Mouse (Mus musculus): Measurements from ENCODE around the gene Cfap97d1. TPM values are rescaled to one million over a fixed set of nuclear protein-coding genes. Genes with fewer than 3 reads are reported as not detected.
"Not testable (repeated sequence)": the region's sequence is repeated elsewhere in the genome, so short reads cannot be mapped to it uniquely, and the experiment has no call there.

Gene Cfap97d1
- polyA plus RNA-seq, 1 experiment from 2014 or later, result not detected

DNA sequence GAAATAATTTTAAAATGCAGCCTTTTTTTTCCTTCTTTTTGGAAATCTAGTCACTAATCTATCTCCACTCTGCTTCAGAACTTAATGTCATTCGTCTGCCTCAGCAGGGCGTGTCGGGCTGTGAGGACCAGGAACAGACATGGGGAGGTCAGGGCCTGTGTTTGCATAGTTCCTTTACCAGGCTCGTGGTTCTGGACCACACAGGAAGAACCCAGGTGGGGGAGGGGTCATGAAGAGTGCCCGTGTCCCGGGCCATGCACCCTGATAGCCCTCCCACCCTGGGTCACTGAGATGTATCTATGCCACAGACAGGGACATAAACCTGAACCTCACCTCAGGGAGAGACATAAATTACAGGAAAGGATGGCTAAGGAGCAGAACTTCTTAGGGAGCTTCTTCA lies 9.9 kb upstream of the Cfap97d1 start:
- Histone ChIP-seq H3K36me3 (replicated peaks) (0 out of 2 replicates have a peak, but pooled peaks cover 2% of the 10 kb centered on the region), H3K27ac (replicated peaks) (no peak overlapping the region)

DNA sequence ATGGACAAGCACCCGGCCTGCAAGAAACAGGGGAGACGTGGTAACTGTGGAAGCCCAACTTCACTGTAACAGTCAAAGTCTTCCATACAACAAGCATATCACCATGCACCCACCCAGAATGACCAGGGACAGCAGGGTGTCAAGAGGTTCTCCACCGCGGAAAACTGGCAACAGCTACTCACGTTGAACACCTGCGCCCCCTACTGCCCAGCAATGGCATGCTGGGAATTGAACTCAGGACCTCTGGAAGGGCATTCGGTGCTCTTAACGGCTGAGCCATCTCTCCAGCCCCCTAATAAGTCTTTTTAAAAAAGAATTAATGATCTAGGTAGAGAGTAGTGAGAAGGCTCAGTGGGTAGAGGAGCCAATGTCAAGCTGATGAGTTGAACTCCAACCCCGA lies 9.2 kb upstream of the Cfap97d1 start:
- 0 out of 2 replicates have a peak, but pooled peaks cover 2% of the 10 kb centered on the region for H3K36me3 ChIP-seq (replicated peaks)
- no peaks in the 10 kb centered on the region; the same call in 1 of the 2 replicates for H3K4me1 ChIP-seq (replicated peaks)
- H3K4me3 ChIP-seq (replicated peaks), result no peak overlapping the region
- no peaks in the 10 kb centered on the region for H3K9me3 ChIP-seq (replicated peaks)
- WGBS (ENCODE audit: insufficient replicate concordance), result 51% methylated on average over 9 of the region's 9 CpGs
- H3K4me2 ChIP-seq, result no peak overlapping the region
- no peak overlapping the region for H3K27ac ChIP-seq (replicated peaks)
- ATAC-seq (ENCODE audit: insufficient read depth), result no peak
- H3K27me3 ChIP-seq, result no peaks in the 10 kb centered on the region; the same call in 1 of the 2 replicates
- H3K9ac ChIP-seq, result no peak overlapping the region

More for the DNA sequence above, 9.9 kb upstream of the Cfap97d1 start:
- Histone ChIP-seq H3K27me3 (no peaks in the 10 kb centered on the region), H3K9ac (no peak overlapping the region), H3K4me2 (no peak overlapping the region), H3K4me3 (replicated peaks) (no peak overlapping the region), H3K4me1 (replicated peaks) (no peaks in the 10 kb centered on the region; the same call in 1 of the 2 replicates), H3K9me3 (replicated peaks) (no peaks in the 10 kb centered on the region)
- 51% methylated on average over 6 of the region's 6 CpGs for WGBS (ENCODE audit: insufficient replicate concordance)
- ATAC-seq (ENCODE audit: insufficient read depth), result no peak

DNA sequence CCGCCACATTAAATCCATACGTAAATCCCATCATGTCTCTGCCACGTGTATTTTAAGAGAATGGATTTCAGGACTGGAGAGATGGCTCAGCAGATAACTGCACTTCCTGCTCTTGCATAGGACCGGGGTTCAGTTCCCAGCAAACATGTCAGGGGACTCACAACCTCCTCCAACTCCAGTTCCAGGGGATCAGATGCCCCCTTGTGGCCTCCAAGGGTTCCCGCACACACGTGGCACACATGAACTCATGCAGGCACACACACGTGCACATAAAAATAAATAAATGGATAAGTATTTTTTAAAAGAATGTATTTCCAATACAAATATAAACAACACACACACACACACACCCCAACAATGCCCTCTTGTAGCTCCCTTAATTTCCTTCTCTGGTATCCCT lies 7.1 kb upstream of the Cfap97d1 start:
- Histone ChIP-seq H3K36me3 (replicated peaks) (0 out of 2 replicates have a peak, but pooled peaks cover 2% of the 10 kb centered on the region), H3K4me3 (replicated peaks) (no peak overlapping the region), H3K27ac (replicated peaks) (no peak overlapping the region), H3K9me3 (replicated peaks) (no peaks in the 10 kb centered on the region), H3K4me2 (no peak overlapping the region), H3K27me3 (no peaks in the 10 kb centered on the region; the same call in 1 of the 2 replicates), H3K4me1 (replicated peaks) (peaks cover 2% of the 10 kb centered on the region), H3K9ac (no peak overlapping the region)
- ATAC-seq (ENCODE audit: insufficient read depth), result no peak
- 79% methylated on average over 7 of the region's 7 CpGs for whole genome bisulfite sequencing (ENCODE audit: insufficient replicate concordance)

DNA sequence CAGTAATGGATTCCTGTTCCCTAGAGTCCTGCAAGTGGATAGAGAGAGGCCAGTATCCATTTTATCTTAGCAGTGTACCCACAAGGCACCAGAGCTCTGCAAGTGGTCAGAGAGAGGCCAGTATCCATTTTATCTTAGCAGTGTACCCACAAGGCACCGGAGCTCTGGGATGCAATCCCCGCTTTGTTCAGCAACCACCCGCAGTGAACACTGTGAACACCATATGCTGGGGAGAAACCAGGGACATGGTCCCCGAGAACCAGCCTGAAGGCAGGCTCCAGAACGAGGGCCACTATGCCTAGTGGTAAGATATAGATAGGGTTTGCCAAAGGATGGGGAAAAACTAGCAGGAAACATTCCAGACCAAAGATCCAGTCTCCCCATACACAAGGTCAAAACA lies 4.9 kb upstream of the Cfap97d1 start:
- Histone ChIP-seq H3K4me2 (no peak overlapping the region), H3K36me3 (replicated peaks) (0 out of 2 replicates have a peak, but pooled peaks cover 2% of the 10 kb centered on the region), H3K9ac (no peak overlapping the region), H3K9me3 (replicated peaks) (no peaks in the 10 kb centered on the region), H3K27me3 (peaks cover 18% of the 10 kb centered on the region), H3K4me3 (replicated peaks) (no peak overlapping the region), H3K4me1 (replicated peaks) (peaks cover 9% of the 10 kb centered on the region), H3K27ac (replicated peaks) (no peak overlapping the region)
- WGBS (ENCODE audit: insufficient replicate concordance), result 73% methylated on average over 5 of the region's 5 CpGs
- ATAC-seq (ENCODE audit: insufficient read depth), result no peak

DNA sequence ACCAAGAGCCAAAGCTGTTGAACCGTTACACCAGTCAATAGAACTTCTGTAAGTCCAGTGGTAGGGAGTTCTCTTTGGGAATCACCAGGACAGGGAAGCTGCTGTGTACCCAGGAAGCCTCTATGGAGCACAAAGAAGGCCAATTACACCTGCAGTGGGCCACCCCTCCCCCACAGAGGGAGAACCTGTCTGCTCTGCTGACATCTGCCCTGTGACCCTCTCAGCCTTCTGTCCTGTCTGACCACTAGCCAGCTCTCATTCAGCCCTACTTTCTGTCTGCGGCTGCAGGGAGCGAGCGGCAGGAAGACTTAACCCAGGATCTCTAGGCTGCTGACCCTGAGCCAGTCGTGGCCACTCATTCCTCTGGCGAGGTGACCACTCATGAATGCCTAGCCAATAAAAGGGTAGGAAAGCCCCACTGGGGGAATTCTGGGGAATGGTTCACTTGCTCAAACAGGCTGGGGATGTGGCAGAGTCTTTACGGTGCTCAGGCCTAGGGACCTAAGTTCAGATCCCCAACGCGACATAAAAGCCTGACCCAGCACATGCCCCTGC lies 3.4 kb upstream of the Cfap97d1 start:
- Histone ChIP-seq H3K27me3 (peaks cover 32% of the 10 kb centered on the region), H3K4me3 (replicated peaks) (no peak overlapping the region), H3K27ac (replicated peaks) (no peak overlapping the region), H3K4me1 (replicated peaks) (peaks cover 20% of the 10 kb centered on the region), H3K9me3 (replicated peaks) (no peaks in the 10 kb centered on the region), H3K36me3 (replicated peaks) (0 out of 2 replicates have a peak, but pooled peaks cover 2% of the 10 kb centered on the region), H3K9ac (no peak overlapping the region), H3K4me2 (no peak overlapping the region)
- no peak for ATAC-seq (ENCODE audit: insufficient read depth)
- WGBS (ENCODE audit: insufficient replicate concordance), result 78% methylated on average over 9 of the region's 9 CpGs

- Histone ChIP-seq H3K36me3 (replicated peaks) (0 out of 2 replicates have a peak, but pooled peaks cover 1% of the 10 kb centered on the region), H3K9me3 (replicated peaks) (no peaks in the 10 kb centered on the region), H3K9ac (no peak overlapping the region), H3K4me1 (replicated peaks) (peaks cover 31% of the 10 kb centered on the region), H3K27ac (replicated peaks) (no peak overlapping the region), H3K4me2 (no peak overlapping the region), H3K27me3 (peaks cover 43% of the 10 kb centered on the region), H3K4me3 (replicated peaks) (no peak overlapping the region)
- no peak for ATAC-seq (ENCODE audit: insufficient read depth)
- WGBS (ENCODE audit: insufficient replicate concordance), result 25% methylated on average over 12 of the region's 12 CpGs
These were observed 2.2 kb upstream of the Cfap97d1 start for GRCm38 (mm10) chr11:101981850-101982249.

GRCm38 (mm10) chr11:101982981-101983411 lies 1.1 kb upstream of the Cfap97d1 start:
- H3K9ac ChIP-seq, result no peak overlapping the region
- no peak overlapping the region for H3K4me3 ChIP-seq (replicated peaks)
- peaks cover 52% of the 10 kb centered on the region for H3K27me3 ChIP-seq
- H3K4me1 ChIP-seq (replicated peaks), result peaks cover 31% of the 10 kb centered on the region
- 47% methylated on average over 6 of the region's 6 CpGs for WGBS (ENCODE audit: insufficient replicate concordance)
- no peak for ATAC-seq (ENCODE audit: insufficient read depth)
- peak overlapping the region; percentile 94 for H3K4me2 ChIP-seq
- H3K9me3 ChIP-seq (replicated peaks), result no peaks in the 10 kb centered on the region
- H3K36me3 ChIP-seq (replicated peaks), result no peaks in the 10 kb centered on the region
- H3K27ac ChIP-seq (replicated peaks), result no peak overlapping the region

DNA sequence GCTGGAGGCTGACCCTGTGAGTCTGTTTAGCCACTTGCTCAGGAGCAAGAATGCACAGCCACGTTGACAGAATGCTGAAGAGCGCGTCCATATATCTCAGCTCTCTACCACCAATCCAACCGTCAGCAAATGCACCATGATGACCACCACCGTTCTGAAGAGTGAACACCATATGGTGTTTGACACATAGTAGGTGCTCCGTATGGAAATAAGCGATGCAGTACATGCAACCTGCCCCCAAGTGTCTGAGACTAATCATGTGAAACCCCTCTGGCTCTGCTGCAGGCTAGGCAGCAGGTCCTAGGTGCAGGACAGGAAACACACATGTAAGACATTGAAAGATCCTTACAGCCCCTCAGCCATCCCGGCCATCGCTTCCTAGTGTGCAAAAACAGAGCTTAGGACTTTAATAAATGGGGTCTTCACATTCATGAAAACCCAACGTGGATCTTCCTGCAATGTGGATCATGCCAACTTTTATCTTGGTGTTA lies 603 bp upstream of the Cfap97d1 start:
- Histone ChIP-seq H3K9me3 (replicated peaks) (no peaks in the 10 kb centered on the region), H3K27ac (replicated peaks) (no peak overlapping the region), H3K36me3 (replicated peaks) (no peaks in the 10 kb centered on the region), H3K4me2 (peak overlapping the region; percentile 94), H3K27me3 (peaks cover 55% of the 10 kb centered on the region), H3K4me3 (replicated peaks) (no peak overlapping the region; the same call in 1 of the 2 replicates), H3K4me1 (replicated peaks) (peaks cover 31% of the 10 kb centered on the region), H3K9ac (no peak overlapping the region)
- no peak for ATAC-seq (ENCODE audit: insufficient read depth)
- 32% methylated on average over 10 of the region's 10 CpGs for WGBS (ENCODE audit: insufficient replicate concordance)

- not testable (repeated sequence) for H3K9me3 ChIP-seq (replicated peaks); H3K27ac ChIP-seq (replicated peaks); H3K36me3 ChIP-seq (replicated peaks); ATAC-seq (ENCODE audit: insufficient read depth); H3K9ac ChIP-seq; H3K4me3 ChIP-seq (replicated peaks); H3K4me2 ChIP-seq
- 51% methylated on average over 6 of the region's 6 CpGs for WGBS (ENCODE audit: insufficient replicate concordance)
- peaks cover 31% of the 10 kb centered on the region for H3K4me1 ChIP-seq (replicated peaks)
- peaks cover 59% of the 10 kb centered on the region for H3K27me3 ChIP-seq
These were observed 1.4 kb downstream of the Cfap97d1 start for GRCm38 (mm10) chr11:101985450-101985849.

GRCm38 (mm10) chr11:101985990-101986389 lies 1.9 kb downstream of the Cfap97d1 start:
- 9% methylated on average over 10 of the region's 10 CpGs for WGBS (ENCODE audit: insufficient replicate concordance)
- no peaks in the 10 kb centered on the region for H3K36me3 ChIP-seq (replicated peaks)
- peaks cover 59% of the 10 kb centered on the region for H3K27me3 ChIP-seq
- no peak overlapping the region for H3K27ac ChIP-seq (replicated peaks)
- no peak overlapping the region for H3K9ac ChIP-seq
- no peak for ATAC-seq (ENCODE audit: insufficient read depth)
- H3K4me1 ChIP-seq (replicated peaks), result peaks cover 31% of the 10 kb centered on the region
- H3K4me3 ChIP-seq (replicated peaks), result no peak overlapping the region
- H3K9me3 ChIP-seq (replicated peaks), result no peaks in the 10 kb centered on the region
- no peak overlapping the region for H3K4me2 ChIP-seq

- no peak within 1 kb of the TSS for H3K4me3 ChIP-seq (replicated peaks)
- H3K4me2 ChIP-seq, result no peak within 1 kb of the TSS
- no peak for ATAC-seq (ENCODE audit: insufficient read depth)
These were observed 2.8 kb downstream of the Cfap97d1 start, which contains the start of gene Dusp3 for GRCm38 (mm10) chr11:101986913-101987312. TSS of gene Dusp3 (minus strand) at chr11:101987013.

More at GRCm38 (mm10) chr11:101986913-101987312, 2.8 kb downstream of the Cfap97d1 start, which contains the start of gene Dusp3:
- H3K4me1 ChIP-seq (replicated peaks), result peaks cover 29% of the 10 kb centered on the region
- no peaks in the 10 kb centered on the region for H3K9me3 ChIP-seq (replicated peaks)
- peaks cover 59% of the 10 kb centered on the region for H3K27me3 ChIP-seq
- 52% methylated on average over 3 of the region's 3 CpGs for WGBS (ENCODE audit: insufficient replicate concordance)
- H3K9ac ChIP-seq, result no peak within 1 kb of the TSS; the same call in 1 of the 2 replicates
- no peak within 1 kb of the TSS for H3K27ac ChIP-seq (replicated peaks)
- no peaks in the 10 kb centered on the region for H3K36me3 ChIP-seq (replicated peaks)

Measured in liver, embryonic 15.5 days (tissue).